Mouse (Mus musculus) intestine, embryonic 14.5 days (tissue): ENCODE data around the gene Ackr1. TPM values are rescaled to one million over a fixed set of nuclear protein-coding genes. Genes with fewer than 3 reads are reported as not detected.

Experiments
- polyA plus RNA-seq: library from polyadenylated mRNA; unstranded; fragments of >200 nt; fragmentation: Nextera tagmentation; extraction: Ambion mirVana; gene quantifications from 2 replicates; pipeline ENCODE4 v1.2.1, GENCODE M21; 2014

Gene Ackr1
- polyA plus RNA-seq, 1 experiment from 2014 or later = 1.2 TPM

Other genes with a start within 250 kb of the Ackr1 start
- not detected in 2 replicates for gene Olfr1408, start 196.4 kb downstream of the Ackr1 start, polyA plus RNA-seq
- not detected in 2 replicates for gene Olfr1406, start 143.1 kb downstream of the Ackr1 start, polyA plus RNA-seq
- not detected in 2 replicates for gene Olfr218, start 135.9 kb downstream of the Ackr1 start, polyA plus RNA-seq
- not detected in 2 replicates for gene Olfr1404, start 121.4 kb downstream of the Ackr1 start, polyA plus RNA-seq
- gene Fcer1a, start 106.5 kb downstream of the Ackr1 start, polyA plus RNA-seq = not detected in 2 replicates
- gene Olfr418, start 67.7 kb downstream of the Ackr1 start, polyA plus RNA-seq = not detected in 2 replicates
- not detected in 2 replicates for gene Mptx2, start 56.0 kb downstream of the Ackr1 start, polyA plus RNA-seq
- gene Aim2, start 17.1 kb upstream of the Ackr1 start, polyA plus RNA-seq = 2.8 and 3.9 TPM in 2 replicates
- gene Cadm3, start 33.9 kb upstream of the Ackr1 start, polyA plus RNA-seq = 7.6 and 7.7 TPM in 2 replicates
- gene Ifi206, start 157.3 kb upstream of the Ackr1 start, polyA plus RNA-seq = 0.18 and 0.34 TPM in 2 replicates
- not detected in 2 replicates for gene Ifi214, start 202.2 kb upstream of the Ackr1 start, polyA plus RNA-seq